Mouse (Mus musculus): Measurements from ENCODE around the gene Rnaset2a.
"Not testable (repeated sequence)": the region's sequence is repeated elsewhere in the genome, so short reads cannot be mapped to it uniquely, and the experiment has no call there.

Rnaset2a gene

GRCm38 (mm10) chr17:8147439-8148316 is at the start of gene Rnaset2a, which contains the start of gene Gm49673:
Rnaset2a (minus strand) TSS chr17:8148097.
Gm49673 (minus strand) TSS chr17:8147788.
- DNase-seq (ENCODE audit: low read depth, low spot score) = not testable (repeated sequence)

- DNase-seq (ENCODE audit: low read depth, low spot score) = peak; percentile 51
Measured at GRCm38 (mm10) chr17:8197652-8198051, 49.8 kb upstream of the Rnaset2a start.

GRCm38 (mm10) chr17:8195685-8196376 is 47.9 kb upstream of the Rnaset2a start:
- DNase-seq (ENCODE audit: low read depth, low spot score) = no peak

- peak; percentile 76 for DNase-seq (ENCODE audit: low read depth, low spot score)
Measured at GRCm38 (mm10) chr17:8193678-8194077, 45.8 kb upstream of the Rnaset2a start.

GRCm38 (mm10) chr17:8184217-8184616 is 36.3 kb upstream of the Rnaset2a start:
- DNase-seq (ENCODE audit: low read depth, low spot score) = no peak

- DNase-seq (ENCODE audit: low read depth, low spot score) = no peak
Measured at GRCm38 (mm10) chr17:8183815-8184214, 35.9 kb upstream of the Rnaset2a start.

GRCm38 (mm10) chr17:8177090-8177489 is 29.2 kb upstream of the Rnaset2a start:
- DNase-seq (ENCODE audit: low read depth, low spot score) = peak; percentile 40

GRCm38 (mm10) chr17:8171081-8171480 is 23.2 kb upstream of the Rnaset2a start:
- DNase-seq (ENCODE audit: low read depth, low spot score) = no peak

- no peak for DNase-seq (ENCODE audit: low read depth, low spot score)
Measured at GRCm38 (mm10) chr17:8170331-8170730, 22.4 kb upstream of the Rnaset2a start.

GRCm38 (mm10) chr17:8167436-8167835 is 19.5 kb upstream of the Rnaset2a start:
- peak; percentile 33 for DNase-seq (ENCODE audit: low read depth, low spot score)

GRCm38 (mm10) chr17:8166454-8166853 is 18.6 kb upstream of the Rnaset2a start:
- DNase-seq (ENCODE audit: low read depth, low spot score) = not testable (repeated sequence)

GRCm38 (mm10) chr17:8165977-8166376 is 18.1 kb upstream of the Rnaset2a start:
- DNase-seq (ENCODE audit: low read depth, low spot score) = not testable (repeated sequence)

GRCm38 (mm10) chr17:8165608-8165945 is 17.7 kb upstream of the Rnaset2a start:
- not testable (repeated sequence) for DNase-seq (ENCODE audit: low read depth, low spot score)

- not testable (repeated sequence) for DNase-seq (ENCODE audit: low read depth, low spot score)
Measured at GRCm38 (mm10) chr17:8164701-8165607, 17.1 kb upstream of the Rnaset2a start, which contains the start of gene Fgfr1op. Fgfr1op (plus strand) TSS chr17:8165501.

GRCm38 (mm10) chr17:8160969-8161368 is 13.1 kb upstream of the Rnaset2a start:
- peak; percentile 22 for DNase-seq (ENCODE audit: low read depth, low spot score)

GRCm38 (mm10) chr17:8158627-8159026 is 10.7 kb upstream of the Rnaset2a start:
- DNase-seq (ENCODE audit: low read depth, low spot score) = not testable (repeated sequence)

- not testable (repeated sequence) for DNase-seq (ENCODE audit: low read depth, low spot score)
Measured at GRCm38 (mm10) chr17:8155982-8156381, 8.1 kb upstream of the Rnaset2a start.

GRCm38 (mm10) chr17:8155010-8155409 is 7.1 kb upstream of the Rnaset2a start:
- not testable (repeated sequence) for DNase-seq (ENCODE audit: low read depth, low spot score)

- not testable (repeated sequence) for DNase-seq (ENCODE audit: low read depth, low spot score)
Measured at GRCm38 (mm10) chr17:8146931-8147330, 966 bp downstream of the Rnaset2a start.

GRCm38 (mm10) chr17:8143802-8144673 is 3.9 kb downstream of the Rnaset2a start:
- DNase-seq (ENCODE audit: low read depth, low spot score) = not testable (repeated sequence)
